Comparison of ENCODE assay signal across 10 mouse cellular contexts in genomic region chr2:75019459-75019858, GRCm38 (mm10).
DNase-seq lines count a peak whose midpoint lies in the region.
"Had no signal": no experiment of that assay in that cellular context is flagged by ENCODE, and none has a peak within 500 bp of the region (broad histone marks: within the 10 kb centered on the region; RNA-seq: fewer than 3 reads in every experiment).

No protein-coding gene starts in this region.

- DNase-seq in gastrocnemius, postnatal 14 days, result peak; percentile 14
- no peak for DNase-seq in gastrocnemius, adult 8-10 months (ENCODE audit: low spot score in 2 of 2)
- DNase-seq in adrenal gland, postnatal 10 days, result peak; percentile 24
- DNase-seq in heart, postnatal 36 days, result peak; percentile 43 to 68
- DNase-seq in naive thymus-derived CD4-positive, alpha-beta T cell, adult 2 months (ENCODE audit: low read depth), result peak; percentile 40
- DNase-seq in testis, postnatal 10 days (ENCODE audit: low spot score), result no peak
- DNase-seq in cerebellum, adult 11 months, result no peak
- DNase-seq in cerebellum, adult 18-20 months, result no peak
- DNase-seq: cerebellum, postnatal 10 days; liver, embryonic 13.5 days had no signal

- intact Hi-C loops in gastrocnemius, postnatal 14 days (cut with DNase I; ENCODE audit: low total_unique reads), result no loop called here
- intact Hi-C loops in heart, postnatal 36 days (cut with DNase I), result no loop called here

Comparison
In these comparisons a context has a peak if more than half of its experiments do, and no peak if none do; other contexts are left out.
1. DNase-seq: peak in gastrocnemius, postnatal 14 days (single experiment), adrenal gland, postnatal 10 days (single experiment), heart, postnatal 36 days (2 of 2) and naive thymus-derived CD4-positive, alpha-beta T cell, adult 2 months (single experiment); none in gastrocnemius, adult 8-10 months (0 of 2), testis, postnatal 10 days (single experiment), cerebellum, adult 11 months (single experiment) and cerebellum, adult 18-20 months (0 of 2).